Mouse (Mus musculus) inflammation-experienced regulatory T-cells, adult 6 months (primary cell): Measurements from ENCODE around the gene Mthfr. TPM values are rescaled to one million over a fixed set of nuclear protein-coding genes. Genes with fewer than 3 reads are reported as not detected.

Experiments used
- ATAC-seq: one replicate; pipeline ENCODE4 v1.8.0; 2017
- polyA plus RNA-seq, 3 experiments: library from polyadenylated mRNA; unstranded; fragments of 100-300 nt; shearing (Covaris generic); gene quantifications; one replicate each; pipeline ENCODE4 v1.2.1; 2017

Gene Mthfr
- polyA plus RNA-seq = 10 to 100 TPM in 1 of 3 experiments, 1 to 10 TPM in 2; 9.2 to 12.0 (median 9.5) TPM

DNA sequence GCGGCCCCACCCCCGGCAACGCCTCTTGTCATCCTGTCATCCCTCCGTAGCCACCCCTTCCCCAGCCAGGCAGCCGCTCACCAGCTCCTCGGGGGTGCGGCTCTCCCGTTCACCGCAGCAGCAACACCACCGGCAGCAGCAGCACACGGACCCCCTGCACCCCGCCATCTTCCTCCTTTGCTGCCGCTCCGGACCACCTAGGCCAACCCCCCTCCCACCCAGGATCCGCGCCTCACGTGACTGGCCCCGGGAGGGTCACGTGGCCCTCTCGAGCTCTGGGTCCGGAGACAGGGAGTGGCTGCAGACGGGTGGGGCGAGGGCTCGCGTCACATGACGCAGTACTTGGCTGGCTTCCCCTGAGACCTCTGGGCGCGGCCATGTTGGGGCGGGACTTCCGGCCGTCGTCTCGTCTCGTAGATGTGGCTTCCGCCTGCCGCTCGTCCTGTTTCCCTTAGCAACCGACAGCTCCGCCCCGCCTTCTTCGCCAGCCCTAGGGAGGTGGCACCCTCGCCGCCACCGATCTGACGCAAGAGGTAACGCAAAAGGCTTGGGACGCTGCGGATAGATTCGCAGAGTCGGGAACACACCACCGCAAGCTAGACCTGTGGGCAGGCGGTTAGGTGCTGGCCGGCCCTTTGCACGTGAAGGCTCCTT, at the start of gene Mthfr, which contains the start of gene Clcn6:
TSS of gene Mthfr (plus strand) at position 478 of the 654 bp plus-strand sequence.
TSS of gene Clcn6 (minus strand) at position 222 of the 654 bp plus-strand sequence.
- peak; percentile 87 for ATAC-seq

DNA sequence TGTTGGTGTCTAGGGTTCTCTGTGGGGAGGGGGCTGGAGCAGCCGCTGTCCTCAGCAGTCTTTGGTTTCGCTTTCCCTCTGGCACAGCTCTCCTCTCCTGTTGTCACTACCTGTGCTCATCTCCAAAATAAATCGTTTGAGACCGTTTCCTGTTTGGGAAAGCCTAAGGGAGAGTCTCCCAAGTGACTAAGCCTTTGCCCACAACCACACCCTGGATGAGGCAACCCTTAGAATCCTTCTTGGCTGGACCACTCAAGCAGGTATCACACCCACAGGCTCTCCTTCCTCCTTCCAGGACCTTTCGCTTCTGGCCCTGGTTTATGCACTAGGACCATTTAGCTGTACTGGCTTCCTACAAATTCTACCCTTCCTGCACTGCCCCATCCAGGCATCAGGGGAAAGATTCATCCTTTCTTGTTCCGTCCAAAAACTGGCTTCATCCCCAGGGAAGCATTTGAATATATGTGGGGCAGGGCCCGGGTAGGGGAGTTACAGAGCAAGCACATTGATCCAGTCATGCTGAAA, 45.2 kb upstream of the Mthfr start:
- ATAC-seq = no peak

DNA sequence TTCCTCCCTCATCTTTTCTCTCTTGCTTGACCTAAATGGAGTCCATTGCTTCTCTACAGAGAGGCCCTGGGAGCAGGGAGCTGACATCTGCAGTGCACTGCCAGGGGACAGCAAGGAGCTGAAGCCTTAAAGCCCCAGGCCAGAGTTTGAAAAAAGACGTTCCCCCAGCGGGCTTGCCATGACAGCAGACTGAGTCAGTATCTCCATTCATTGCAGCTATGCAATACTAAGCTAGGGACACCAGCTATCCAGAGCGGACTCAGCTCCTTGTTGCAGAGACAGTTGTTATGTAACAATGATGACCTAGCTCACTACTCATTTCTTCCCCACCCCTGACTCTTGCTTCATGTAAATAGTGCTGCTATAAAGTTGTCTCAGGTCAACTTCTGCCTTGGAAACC, 43.6 kb upstream of the Mthfr start:
- no peak for ATAC-seq

DNA sequence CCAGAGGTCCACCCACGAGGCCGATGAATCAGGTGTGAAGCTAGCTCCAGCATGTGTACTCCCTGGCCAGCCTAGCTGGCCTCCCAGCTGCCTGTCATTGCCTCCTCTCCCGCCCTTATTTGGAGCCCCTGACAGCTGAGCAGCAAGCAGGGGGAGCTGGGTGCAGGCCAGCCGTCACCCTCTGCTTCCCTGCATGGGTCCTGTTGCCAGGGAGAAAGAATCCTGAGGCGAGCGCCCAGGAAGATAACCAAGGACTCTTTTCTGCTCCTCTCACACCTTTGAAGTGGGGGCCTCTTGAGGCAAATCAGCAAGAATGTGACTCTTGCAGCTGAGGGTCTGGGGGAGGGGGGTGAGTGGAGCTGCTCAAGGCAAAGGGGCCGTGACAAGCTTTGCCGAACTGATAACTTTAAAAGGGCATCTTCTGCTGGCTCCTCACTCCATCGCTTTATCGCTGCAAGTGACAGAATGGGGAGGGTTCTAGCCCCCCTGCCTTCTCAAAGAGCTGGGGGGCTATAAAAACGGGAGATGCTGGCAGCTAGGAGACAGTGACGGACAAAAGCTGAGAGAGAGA, 38.6 kb upstream of the Mthfr start, which contains the start of gene Nppa:
TSS of gene Nppa (plus strand) at position 521 of the 571 bp plus-strand sequence.
- no peak for ATAC-seq

DNA sequence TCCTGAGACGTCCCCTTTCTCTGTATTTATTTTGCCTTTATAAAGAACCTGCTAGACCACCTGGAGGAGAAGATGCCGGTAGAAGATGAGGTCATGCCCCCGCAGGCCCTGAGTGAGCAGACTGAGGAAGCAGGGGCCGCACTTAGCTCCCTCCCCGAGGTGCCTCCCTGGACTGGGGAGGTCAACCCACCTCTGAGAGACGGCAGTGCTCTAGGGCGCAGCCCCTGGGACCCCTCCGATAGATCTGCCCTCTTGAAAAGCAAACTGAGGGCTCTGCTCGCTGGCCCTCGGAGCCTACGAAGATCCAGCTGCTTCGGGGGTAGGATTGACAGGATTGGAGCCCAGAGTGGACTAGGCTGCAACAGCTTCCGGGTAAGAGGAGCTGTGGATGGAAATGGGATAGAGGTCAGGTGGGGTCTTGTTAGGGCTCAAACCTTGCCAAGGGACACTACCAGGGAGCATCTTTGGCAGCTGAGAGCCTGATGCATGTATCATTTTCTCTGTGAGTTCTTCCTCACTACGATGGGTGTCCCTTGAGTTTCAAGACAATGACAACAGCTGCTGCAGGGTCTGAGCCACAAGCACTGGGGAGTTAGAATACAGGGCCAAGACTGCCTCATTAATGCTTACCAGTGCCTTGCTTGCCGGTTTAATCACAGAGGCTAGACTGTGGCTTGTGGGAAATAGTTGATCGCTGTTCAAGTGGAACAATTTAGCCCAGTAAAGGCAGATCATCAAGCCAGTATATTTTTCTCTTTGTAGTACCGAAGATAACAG, 37.7 kb upstream of the Mthfr start:
- no peak for ATAC-seq

DNA sequence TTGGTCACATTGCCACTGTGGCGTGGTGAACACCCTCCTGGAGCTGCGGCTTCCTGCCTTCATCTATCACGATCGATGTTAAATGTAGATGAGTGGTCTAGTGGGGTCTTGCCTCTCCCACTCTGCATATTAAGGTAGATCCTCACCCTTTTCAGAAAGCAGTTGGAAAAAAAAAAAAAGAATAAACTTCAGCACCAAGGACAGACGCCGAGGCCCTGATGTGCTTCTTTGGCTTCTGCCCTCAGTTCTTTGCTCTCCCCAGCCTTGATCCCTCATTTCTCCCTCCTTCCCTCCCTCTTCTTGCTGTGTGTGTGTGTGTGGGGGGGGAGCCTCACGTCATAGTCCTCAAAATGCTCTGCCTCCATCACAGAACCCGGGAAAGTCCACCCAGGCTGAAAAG, 37.0 kb upstream of the Mthfr start:
- ATAC-seq = no peak

DNA sequence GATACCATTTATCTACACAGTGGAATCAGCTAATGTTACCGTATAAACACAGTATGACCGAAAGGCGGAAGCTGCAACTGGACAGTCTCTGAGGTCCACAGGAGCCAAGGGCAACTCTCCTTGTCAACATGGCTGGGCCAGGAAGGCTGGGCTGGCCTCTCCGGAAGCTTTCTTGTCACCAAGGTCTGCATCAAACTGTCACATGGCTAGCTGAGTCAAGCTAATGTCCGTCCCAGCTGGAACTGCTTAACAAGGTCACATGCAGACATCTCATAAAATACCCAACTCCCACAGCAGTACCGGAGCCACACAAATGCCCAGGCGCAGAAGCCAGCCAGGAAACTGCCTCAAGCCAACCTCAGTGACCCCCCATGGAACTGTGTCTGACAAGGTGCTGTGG, 34.5 kb upstream of the Mthfr start:
- no peak for ATAC-seq

DNA sequence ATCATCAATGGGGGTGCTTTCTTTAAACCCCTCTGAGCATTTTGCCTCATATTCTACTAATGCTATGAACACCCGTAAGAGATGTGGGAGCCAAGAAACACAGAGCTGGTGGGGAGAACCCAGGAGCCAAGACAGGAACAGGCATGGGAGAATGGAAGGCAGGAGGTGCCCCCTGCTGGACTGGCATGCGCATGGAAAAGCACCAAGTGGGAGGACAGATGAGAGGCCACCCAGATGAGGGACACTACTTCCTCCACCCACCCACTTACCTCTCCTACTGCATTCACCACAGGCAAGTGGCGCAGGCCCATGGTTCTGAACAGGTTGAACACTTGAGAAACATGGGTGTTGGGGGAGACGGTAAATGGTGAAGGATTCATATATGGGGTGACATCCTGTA, 30.5 kb upstream of the Mthfr start:
- ATAC-seq = no peak

DNA sequence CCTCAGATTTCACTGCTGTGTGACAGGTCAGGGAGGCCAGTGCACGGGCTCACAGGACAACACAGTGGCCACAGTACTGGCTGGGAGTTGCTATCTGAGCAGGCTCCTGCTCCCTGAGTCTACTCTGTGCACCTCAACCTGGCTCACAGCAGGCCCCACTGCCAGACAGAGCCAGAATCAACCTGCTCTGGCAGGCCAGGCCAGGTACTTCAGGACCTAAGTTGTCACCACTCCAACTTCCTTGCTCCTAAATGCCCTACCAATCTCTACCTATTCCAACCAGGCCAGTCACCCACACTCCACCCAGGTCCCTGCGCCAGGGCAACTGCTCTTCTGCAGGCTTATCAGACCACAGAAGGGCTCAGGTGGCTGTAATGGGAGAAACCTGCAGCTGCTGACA, 29.2 kb upstream of the Mthfr start:
- no peak for ATAC-seq

DNA sequence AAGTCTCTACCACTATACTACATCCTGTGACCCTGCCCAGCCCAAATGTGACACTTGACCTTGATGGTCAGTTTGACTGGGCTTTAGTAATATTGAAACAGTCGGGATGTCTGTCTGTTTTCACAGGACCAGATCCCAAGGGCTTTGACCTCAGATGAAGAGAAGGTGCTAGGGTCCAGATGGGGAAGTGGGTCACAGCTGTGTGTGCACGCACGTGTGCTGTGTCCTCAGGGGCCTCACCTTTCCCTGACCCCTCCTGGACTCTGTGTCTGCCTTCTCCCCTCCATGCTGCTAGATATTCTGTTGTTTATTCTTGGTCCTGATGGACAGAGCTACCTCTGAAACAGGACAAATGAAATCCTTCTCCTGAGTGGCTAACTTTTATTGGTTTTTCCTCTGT, 27.5 kb upstream of the Mthfr start:
- ATAC-seq = no peak

DNA sequence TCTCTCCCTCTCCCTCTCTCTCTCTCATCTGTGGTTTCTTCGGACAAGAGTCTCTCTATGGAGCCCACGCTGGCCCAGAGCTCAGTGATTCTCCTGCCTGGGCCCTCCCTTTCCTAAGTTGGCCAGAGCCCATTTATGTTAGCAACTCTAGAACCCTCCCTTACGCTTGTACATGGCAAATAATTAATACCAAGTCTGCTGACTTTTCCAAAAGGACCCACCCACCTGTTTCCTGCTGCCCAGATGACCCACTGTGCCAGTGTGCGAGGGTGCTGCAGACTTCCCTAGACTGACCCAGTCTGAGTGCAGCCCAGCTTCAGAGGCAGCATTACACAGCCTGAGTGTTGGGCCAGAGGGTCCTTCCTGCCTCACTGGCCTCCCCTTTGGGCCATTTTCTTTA, 26.7 kb upstream of the Mthfr start:
- no peak for ATAC-seq

DNA sequence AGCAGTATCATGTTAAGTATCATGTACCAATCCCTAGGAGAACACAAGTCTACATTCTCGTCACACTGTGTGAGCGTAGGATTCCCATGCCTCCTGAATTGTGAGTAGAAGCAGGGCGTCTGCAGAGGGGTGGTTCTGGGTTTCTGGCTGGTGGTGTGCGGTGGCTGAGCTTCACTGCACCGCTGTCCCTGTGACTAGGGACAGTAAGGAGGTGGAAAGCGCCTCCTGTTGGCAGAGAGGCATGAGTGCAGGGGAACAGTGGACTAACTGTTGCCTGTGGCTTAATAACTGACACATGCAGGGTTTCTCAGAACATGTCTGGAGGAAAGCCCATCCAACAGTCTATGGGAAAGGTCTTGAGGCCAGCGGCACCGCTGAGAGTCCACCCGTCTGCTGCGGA, 23.5 kb upstream of the Mthfr start:
- no peak for ATAC-seq

DNA sequence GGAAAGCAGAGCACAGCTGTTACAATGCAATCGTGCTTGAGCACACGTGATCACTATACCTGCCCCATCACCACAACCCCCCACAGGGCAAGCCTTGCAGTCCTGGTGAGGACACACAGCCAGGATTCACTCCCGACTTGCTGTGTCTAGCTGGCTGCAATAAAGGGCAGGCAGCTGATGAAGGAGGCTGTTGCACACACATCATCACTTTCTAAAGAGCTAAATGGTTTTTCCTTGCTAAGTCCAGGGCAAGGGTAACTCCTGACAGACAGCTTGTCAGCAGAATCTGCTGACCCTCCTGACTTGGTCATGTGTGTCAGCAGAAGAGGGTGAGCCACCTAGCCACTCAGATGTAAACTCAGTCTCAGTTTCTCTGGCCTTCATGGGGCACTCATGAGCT, 21.9 kb upstream of the Mthfr start:
- ATAC-seq = no peak

DNA sequence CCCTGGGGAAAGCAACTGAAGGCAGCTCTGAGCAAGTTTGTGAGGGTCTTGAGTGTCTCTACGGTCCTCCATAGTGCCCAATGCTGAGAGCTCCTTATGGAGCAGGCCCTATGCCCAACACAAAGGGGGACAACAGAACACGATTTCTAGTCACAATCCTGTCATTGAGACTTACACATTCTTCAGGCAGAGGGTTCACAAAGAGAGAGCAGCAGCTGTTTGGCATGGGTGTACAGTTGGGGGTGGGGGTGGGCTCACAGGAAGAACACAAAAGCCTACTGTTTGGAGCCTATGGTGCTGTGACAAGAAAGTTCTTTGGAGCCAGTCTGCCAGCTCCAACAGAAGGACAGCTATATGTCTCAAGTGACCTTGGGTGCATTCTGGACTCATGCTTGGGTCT, 20.5 kb upstream of the Mthfr start:
- no peak for ATAC-seq

DNA sequence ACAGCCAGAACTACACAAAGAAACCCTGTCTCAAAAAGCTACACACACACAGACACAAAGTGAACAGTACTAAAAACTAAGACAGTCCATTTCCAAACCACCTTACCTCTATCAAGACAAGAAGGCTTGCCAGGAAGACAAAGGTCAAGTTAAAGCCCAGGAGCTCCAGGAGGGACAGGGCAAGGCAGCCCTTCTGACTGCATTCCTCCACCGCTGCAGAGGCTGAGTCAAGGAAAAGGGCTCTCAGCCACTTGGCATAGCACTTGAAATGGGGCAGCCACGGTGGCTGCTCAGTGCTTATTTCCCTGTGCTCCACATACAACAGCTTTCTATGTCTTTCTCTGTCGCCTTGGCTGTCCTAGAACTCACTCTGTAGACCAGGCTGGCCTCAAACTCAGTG, 14.9 kb upstream of the Mthfr start:
- no peak for ATAC-seq

DNA sequence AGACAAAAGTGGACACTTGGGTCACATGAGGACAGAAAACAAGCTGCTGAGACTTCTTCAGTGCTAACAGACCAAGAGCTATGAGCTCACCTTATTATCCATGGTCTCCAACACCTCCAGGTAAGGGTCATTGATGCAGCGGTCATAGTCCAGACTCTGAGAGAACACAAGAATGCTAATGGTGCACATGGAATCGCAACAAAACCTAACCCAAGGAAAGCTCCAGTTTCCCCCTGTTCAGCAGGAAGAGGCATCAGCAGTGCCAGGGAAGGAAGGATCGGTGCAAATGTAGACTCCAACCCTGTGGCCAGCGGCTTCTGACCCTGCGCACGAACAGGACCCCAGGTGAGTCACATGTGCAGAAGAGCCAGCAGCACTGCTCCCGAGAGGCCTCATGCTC, 9.6 kb upstream of the Mthfr start:
- no peak for ATAC-seq

DNA sequence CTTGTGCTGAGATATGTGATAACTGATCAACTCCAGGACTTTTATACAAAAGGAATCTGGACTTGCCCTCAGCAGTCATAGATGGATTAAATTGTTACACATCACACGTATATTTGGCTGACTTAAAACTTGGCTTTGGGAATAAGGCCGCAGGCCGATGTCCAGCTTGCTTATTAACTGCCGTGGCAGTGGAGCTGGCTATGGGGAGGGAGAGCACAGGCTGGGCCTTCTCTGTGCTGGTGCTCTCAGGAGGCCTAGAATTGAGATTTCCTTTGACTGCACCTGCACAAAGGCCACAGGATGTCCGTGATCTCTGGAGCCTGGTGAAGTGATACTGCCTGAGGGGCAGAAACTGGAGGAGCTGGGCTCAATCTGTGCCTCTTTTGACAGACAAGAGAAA, 8.4 kb upstream of the Mthfr start:
- ATAC-seq = no peak

DNA sequence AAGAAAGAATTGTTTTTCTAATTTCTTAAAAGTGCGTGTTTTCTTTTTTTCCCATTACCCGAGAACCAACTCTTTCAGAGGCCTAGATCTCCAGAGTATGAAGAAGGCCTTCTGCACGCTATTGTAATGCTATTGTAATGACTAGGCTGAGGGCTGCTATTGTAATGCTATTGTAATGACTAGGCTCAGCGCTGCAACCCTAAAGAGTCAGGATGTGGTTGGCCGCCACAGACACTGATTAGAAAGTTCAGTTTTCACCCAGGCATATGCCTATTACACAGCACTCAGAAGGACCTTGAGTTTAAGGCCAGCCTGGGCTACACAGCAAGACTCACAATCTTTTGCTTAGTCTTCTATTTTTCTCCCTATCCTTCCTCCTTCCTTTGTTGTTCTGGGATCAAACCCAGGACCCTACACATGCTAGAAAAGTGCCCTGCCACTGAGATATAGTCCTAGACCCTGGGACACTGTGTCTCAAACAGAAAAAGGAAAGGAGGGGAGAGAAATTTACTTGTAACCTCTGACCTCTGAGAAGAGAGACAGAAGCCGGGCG, 4.9 kb upstream of the Mthfr start:
- peak; percentile 46 for ATAC-seq

DNA sequence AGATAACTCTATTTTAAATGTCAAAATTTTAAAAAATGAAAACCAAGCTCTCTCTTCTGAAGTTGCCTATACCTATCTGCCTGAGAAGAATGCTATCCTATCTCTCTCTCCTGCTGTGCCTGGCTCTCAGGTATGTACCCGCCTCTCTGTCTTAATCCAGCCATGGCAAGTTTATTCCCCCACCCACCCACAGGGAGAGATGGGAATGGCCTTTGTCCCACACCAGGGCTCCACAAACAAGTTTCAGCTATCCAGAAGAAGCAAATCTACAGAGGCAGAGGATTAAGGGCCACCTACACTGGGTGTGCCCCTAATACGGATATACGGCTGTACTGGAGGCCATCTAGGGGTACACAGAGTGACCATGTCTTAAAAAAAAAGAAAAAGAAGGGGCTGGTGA, 3.4 kb upstream of the Mthfr start:
- ATAC-seq = no peak

DNA sequence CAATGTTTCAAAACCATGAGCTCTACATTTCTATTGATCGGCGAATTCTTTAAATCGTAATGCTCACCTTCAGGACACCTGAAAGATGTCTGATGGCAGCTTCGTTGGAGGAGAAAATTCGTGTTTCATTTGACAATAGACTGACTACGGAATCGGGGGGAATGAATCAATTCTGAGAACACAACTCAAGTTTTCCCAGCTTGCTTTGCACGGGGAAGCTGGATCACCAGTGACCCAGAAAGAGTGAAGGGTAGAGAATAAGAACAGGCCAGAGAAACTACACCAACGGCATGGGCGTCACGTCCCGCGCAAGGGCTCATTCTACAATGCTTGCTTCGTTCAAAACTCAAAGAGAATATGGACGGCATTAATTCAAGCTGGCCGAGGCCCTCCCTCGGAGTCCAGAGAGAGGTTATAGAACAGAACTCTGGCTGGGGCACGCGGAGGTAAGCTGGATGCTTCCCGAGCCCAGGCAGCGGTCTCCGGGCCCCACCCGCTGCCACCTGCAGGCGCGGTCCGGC, 738 bp upstream of the Mthfr start:
- ATAC-seq = peak; percentile 0

DNA sequence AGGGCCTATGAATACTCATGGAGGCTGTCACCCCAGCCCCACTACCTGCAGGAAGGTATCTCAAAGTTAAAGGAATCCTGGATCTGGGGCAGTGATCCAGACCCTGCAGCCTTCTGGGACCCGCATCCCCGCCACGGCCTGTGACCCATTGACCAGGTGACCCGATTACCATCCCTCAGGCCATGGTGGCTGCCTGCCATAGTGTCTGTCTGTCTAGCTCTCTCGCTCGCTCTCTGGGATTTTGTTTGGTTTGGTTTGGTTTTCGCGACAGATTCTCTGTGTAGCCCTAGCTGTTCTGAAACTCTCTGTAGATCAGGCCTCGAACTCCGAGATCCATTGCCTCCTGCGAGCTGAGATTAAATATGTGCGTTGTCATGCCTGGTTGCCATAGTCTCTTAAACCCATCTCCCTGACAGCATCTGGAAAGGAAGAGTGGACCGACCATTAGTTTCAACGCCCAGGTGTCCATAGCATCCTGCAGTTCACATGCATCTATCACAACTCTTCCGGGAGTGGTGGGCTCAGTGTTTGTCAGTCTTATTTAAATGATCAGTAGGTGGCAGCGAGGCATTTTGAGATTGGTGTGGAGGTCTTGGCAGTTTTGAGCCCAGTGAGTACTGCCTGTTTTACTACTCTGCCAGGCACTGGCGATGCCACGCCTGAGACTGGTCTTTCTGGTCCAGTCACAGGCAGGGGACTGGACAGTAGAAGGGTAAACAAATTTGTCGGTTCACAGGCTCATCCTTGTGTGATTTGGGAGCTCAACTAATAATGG, 564 bp downstream of the Mthfr start:
- ATAC-seq = no peak
